Mouse (Mus musculus) stomach, postnatal 0 days (tissue): Measurements from ENCODE around the gene Nphs1.

Experiments
- CTCF ChIP-seq: IDR thresholded peaks from 2 replicates; pipeline ENCODE4 v1.5.1; 2016; ENCODE audit warnings: antibody characterized with exemption, low read depth, mild to moderate bottlenecking, moderate library complexity
- EP300 ChIP-seq: optimal IDR thresholded peaks from 2 replicates; pipeline ENCODE3; 2016; ENCODE audit warnings: antibody characterized with exemption

DNA sequence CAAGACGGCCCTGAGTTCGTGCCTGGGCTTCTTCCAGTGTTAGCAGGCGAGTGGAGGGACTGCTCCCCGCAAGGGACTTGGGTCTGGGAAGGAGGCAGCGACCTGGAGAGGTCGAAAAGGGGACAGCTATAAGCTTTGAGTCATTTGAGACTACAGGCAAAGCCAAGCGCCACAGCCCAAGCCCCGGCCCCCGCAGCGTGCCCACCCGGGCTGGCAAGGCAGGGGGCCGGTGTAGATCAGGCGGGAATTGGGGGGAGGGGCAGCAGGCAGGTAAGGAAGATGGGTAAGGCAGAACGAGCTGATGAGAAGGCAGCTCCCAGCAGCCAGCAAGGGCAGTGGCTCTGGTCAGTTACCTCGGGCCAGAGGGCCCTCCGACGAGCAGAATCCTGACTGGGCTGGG is 68.3 kb downstream of the Nphs1 start:
- no peak for TF ChIP-seq CTCF
- TF ChIP-seq EP300, result no peak
